Comparison of ENCODE assay signal across 10 mouse cellular contexts in genomic region chr9:83351171-83351570, GRCm38 (mm10).
DNase-seq lines count a peak whose midpoint lies in the region; ATAC-seq and TF ChIP-seq lines count a peak whose summit lies in the region.
"Had no signal": no experiment of that assay in that cellular context is flagged by ENCODE, and none has a peak within 500 bp of the region (broad histone marks: within the 10 kb centered on the region; RNA-seq: fewer than 3 reads in every experiment).

No protein-coding gene starts in this region.

- ATAC-seq in heart, embryonic 16.5 days (replicated peaks; ENCODE audit: extremely low read depth, insufficient read depth, low FRiP score), result no peak
- ATAC-seq in limb, embryonic 12.5 days (ENCODE audit: insufficient number of reproducible peaks, insufficient read depth, low FRiP score, low TSS enrichment, low read depth), result no peak

- H3K4me1 ChIP-seq in heart, embryonic 16.5 days (ENCODE audit: control insufficient read depth, insufficient read depth, low read length), result peaks cover 18% of the 10 kb centered on the region
- peaks cover 39% of the 10 kb centered on the region for H3K4me1 ChIP-seq in limb, embryonic 12.5 days (replicated peaks)

- no peaks in the 10 kb centered on the region for H3K9me3 ChIP-seq in heart, embryonic 16.5 days (replicated peaks; ENCODE audit: control insufficient read depth, low read length)
- no peaks in the 10 kb centered on the region for H3K9me3 ChIP-seq in limb, embryonic 12.5 days
- H3K9me3 ChIP-seq: heart, embryonic 15.5 days had no signal

- peak overlapping the region; percentile 16; the same call in 1 of the 2 replicates for H3K27ac ChIP-seq in heart, embryonic 16.5 days (ENCODE audit: low read length)
- peak overlapping the region; percentile 73; the same call in 1 of the 2 replicates for H3K27ac ChIP-seq in layer of hippocampus, adult 2 months
- H3K27ac ChIP-seq in limb, embryonic 12.5 days, result peak overlapping the region; percentile 66; the same call in 1 of the 2 replicates
- H3K27ac ChIP-seq in left cerebral cortex, adult 2 months, result no peak overlapping the region
- H3K27ac ChIP-seq: heart, embryonic 15.5 days had no signal

- H3K4me3 ChIP-seq in heart, embryonic 16.5 days (ENCODE audit: low read length), result no peak overlapping the region
- H3K4me3 ChIP-seq in layer of hippocampus, adult 2 months, result no peak overlapping the region
- no peak overlapping the region for H3K4me3 ChIP-seq in limb, embryonic 12.5 days (replicated peaks)
- no peak overlapping the region for H3K4me3 ChIP-seq in left cerebral cortex, adult 2 months
- H3K4me3 ChIP-seq: heart, embryonic 15.5 days had no signal

- TF ChIP-seq CTCF in layer of hippocampus, adult 2 months (conservative IDR thresholded peaks at IDR 0.05), result no peak
- no peak for TF ChIP-seq CTCF in left cerebral cortex, adult 2 months (IDR thresholded peaks at IDR 0.05)

- intact Hi-C loops in heart, postnatal 14 days (cut with DNase I), result no loop called here
- intact Hi-C loops in left cerebral cortex, adult 2 months (cut with DNase I), result loop anchor here (2.0 kb wide), 1 partner anchor 34 kb away; no protein-coding TSS in a partner anchor

- 51% methylated on average over 5 of the region's 5 CpGs for WGBS in heart, embryonic 16.5 days
- WGBS in limb, embryonic 12.5 days, result 57% methylated on average over 5 of the region's 5 CpGs

- no peak overlapping the region for H3K4me2 ChIP-seq in heart, embryonic 16.5 days (ENCODE audit: low read depth, low read length)
- no peak overlapping the region for H3K4me2 ChIP-seq in limb, embryonic 12.5 days
- H3K4me2 ChIP-seq: heart, embryonic 15.5 days had no signal

- DNase-seq in heart, postnatal 14 days, result no peak
- no peak for DNase-seq in layer of hippocampus, adult 2 months (ENCODE audit: low spot score in 2 of 2)
- DNase-seq in layer of hippocampus, adult 9-11 months, result no peak
- peak; percentile 8 for DNase-seq in embryo, embryonic 11 days
- DNase-seq in testis, postnatal 14 days (ENCODE audit: low spot score), result no peak
- DNase-seq in left cerebral cortex, adult 2 months (ENCODE audit: extremely low spot score in 1 of 2, low spot score in 2 of 2), result no peak
- DNase-seq: right cerebral cortex, postnatal 25 days had no signal

- no peaks in the 10 kb centered on the region for H3K36me3 ChIP-seq in heart, embryonic 16.5 days (ENCODE audit: control insufficient read depth, insufficient read depth)
- no peaks in the 10 kb centered on the region for H3K36me3 ChIP-seq in limb, embryonic 12.5 days
- H3K36me3 ChIP-seq: heart, embryonic 15.5 days had no signal

- H3K9ac ChIP-seq in heart, embryonic 16.5 days (ENCODE audit: low read length), result no peak overlapping the region
- H3K9ac ChIP-seq in limb, embryonic 12.5 days (replicated peaks), result no peak overlapping the region
- H3K9ac ChIP-seq: heart, embryonic 15.5 days had no signal

- no peaks in the 10 kb centered on the region for H3K27me3 ChIP-seq in heart, embryonic 16.5 days (ENCODE audit: control insufficient read depth, insufficient read depth, low read length)
- H3K27me3 ChIP-seq in limb, embryonic 12.5 days, result no peaks in the 10 kb centered on the region
- H3K27me3 ChIP-seq: heart, embryonic 15.5 days had no signal
